Mouse (Mus musculus): Measurements from ENCODE around the gene Cbfa2t2. TPM values are rescaled to one million over a fixed set of nuclear protein-coding genes. Genes with fewer than 3 reads are reported as not detected.

Cbfa2t2 gene
- polyA plus RNA-seq, 1 experiment, result 11.7 TPM

DNA sequence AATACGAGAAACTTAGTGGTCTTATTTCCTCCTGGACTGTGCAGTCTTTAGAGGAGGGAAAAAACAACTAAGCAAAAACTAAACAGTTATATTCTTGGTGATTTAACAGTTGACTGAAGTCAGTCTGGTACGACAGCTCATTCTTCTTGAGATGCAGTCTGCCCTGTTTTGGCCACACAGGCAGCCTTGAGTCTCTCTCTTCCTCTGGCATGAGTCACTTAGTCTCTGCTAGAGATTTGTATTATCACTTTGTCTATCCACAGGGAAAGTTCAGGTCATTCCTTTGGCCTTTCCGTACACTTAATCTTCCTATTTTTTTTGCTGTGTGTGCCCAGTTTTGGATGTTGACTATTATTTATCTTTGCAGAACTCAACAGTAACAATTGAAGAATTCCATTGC is 73.9 kb downstream of the Cbfa2t2 start:
- Histone ChIP-seq H3K4me3 (ENCODE audit: insufficient read depth, low read depth, low read length) (no peak overlapping the region), H3K27ac (ENCODE audit: insufficient read depth, low read depth, low read length) (no peak overlapping the region), H3K27me3 (replicated peaks; ENCODE audit: control insufficient read depth, insufficient read depth, low read length) (no peaks in the 10 kb centered on the region), H3K4me1 (ENCODE audit: control insufficient read depth, insufficient read depth, low read length) (peaks cover 3% of the 10 kb centered on the region; the same call in 1 of the 2 replicates), H3K36me3 (ENCODE audit: control insufficient read depth, insufficient read depth, low read length) (peaks cover 3% of the 10 kb centered on the region; the same call in 1 of the 2 replicates)
- TF ChIP-seq CTCF (conservative IDR thresholded peaks at IDR 0.05; ENCODE audit: insufficient read depth, insufficient read length, low read depth, low read length) (no peak), POLR2A (IDR thresholded peaks at IDR 0.05; ENCODE audit: low read depth, low read length) (no peak)
- no peak for DNase-seq
- 85% methylated on average over 3 of the region's 3 CpGs for WGBS

DNA sequence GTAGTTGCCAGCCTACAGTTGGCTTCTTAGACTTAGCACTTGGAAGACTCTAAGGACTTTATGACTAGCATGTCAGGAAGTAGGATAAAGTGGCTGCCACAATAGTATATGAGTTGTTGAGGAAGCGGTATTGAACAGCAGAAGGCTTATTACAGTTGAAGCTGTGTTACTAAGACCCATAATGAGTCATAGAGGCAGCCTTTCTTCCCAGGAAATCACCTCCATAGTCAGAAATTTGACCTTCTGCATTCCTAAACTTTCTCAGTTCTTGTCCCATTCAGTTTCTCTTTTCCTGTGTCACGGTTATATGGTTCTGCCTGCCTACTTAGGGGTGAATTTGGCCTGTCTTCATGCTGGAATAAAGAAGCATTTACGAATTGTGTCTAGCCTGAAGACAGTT is 80.7 kb downstream of the Cbfa2t2 start:
- 62% methylated on average over 3 of the region's 3 CpGs for WGBS
- Histone ChIP-seq H3K4me3 (ENCODE audit: insufficient read depth, low read depth, low read length) (no peak overlapping the region), H3K36me3 (ENCODE audit: control insufficient read depth, insufficient read depth, low read length) (peaks cover 3% of the 10 kb centered on the region), H3K4me1 (ENCODE audit: control insufficient read depth, insufficient read depth, low read length) (peaks cover 3% of the 10 kb centered on the region; the same call in 1 of the 2 replicates), H3K27ac (ENCODE audit: insufficient read depth, low read depth, low read length) (peak overlapping the region; percentile 31; the same call in 1 of the 2 replicates), H3K27me3 (replicated peaks; ENCODE audit: control insufficient read depth, insufficient read depth, low read length) (no peaks in the 10 kb centered on the region)
- no peak for DNase-seq
- TF ChIP-seq CTCF (conservative IDR thresholded peaks at IDR 0.05; ENCODE audit: insufficient read depth, insufficient read length, low read depth, low read length), result no peak
- TF ChIP-seq POLR2A (IDR thresholded peaks at IDR 0.05; ENCODE audit: low read depth, low read length), result no peak

DNA sequence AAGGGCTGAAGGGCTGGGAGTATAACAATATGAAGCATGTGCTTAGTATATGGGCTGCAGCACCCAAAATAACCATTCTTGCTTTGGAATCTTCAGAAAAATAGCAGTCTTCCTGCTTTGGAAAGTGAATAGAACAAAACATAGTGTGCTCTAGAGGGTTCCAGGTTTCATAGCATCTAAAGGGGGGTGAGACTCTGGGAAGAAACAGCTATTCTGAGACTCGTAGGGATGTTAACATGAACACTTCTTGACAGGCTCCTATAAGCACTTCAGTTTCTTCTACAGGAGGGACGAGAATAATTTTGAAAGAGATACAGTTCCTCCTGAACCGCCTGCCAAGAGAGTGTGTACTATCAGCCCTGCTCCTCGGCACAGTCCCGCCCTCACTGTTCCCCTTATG is 81.1 kb downstream of the Cbfa2t2 start:
- TF ChIP-seq POLR2A (IDR thresholded peaks at IDR 0.05; ENCODE audit: low read depth, low read length) (no peak), CTCF (conservative IDR thresholded peaks at IDR 0.05; ENCODE audit: insufficient read depth, insufficient read length, low read depth, low read length) (no peak)
- peaks cover 5% of the 10 kb centered on the region for H3K36me3 ChIP-seq (ENCODE audit: control insufficient read depth, insufficient read depth, low read length)

DNA sequence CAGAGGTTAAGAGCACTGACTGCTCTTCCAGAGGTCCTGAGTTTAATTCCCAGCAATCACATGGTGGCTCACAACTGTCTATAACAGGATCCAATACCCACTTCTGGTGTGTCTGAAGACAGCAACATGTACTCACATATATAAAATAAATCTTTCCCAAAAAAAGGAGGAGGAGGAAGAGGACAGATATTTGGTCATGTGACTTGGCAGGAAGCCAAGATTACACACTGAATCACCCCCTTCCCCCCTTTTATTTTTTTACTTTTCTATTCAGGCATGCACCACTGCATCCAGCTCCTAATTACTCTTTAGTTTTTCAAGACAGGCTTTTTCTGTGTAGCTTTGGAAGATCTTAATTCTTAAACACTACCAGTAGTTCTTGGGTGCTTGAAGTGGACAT is 85.2 kb downstream of the Cbfa2t2 start:
- TF ChIP-seq CTCF (conservative IDR thresholded peaks at IDR 0.05; ENCODE audit: insufficient read depth, insufficient read length, low read depth, low read length) (no peak), POLR2A (IDR thresholded peaks at IDR 0.05; ENCODE audit: low read depth, low read length) (no peak)
- no peak overlapping the region for H3K4me3 ChIP-seq (ENCODE audit: insufficient read depth, low read depth, low read length)
- H3K36me3 ChIP-seq (ENCODE audit: control insufficient read depth, insufficient read depth, low read length), result peaks cover 10% of the 10 kb centered on the region
- H3K4me1 ChIP-seq (ENCODE audit: control insufficient read depth, insufficient read depth, low read length), result peaks cover 3% of the 10 kb centered on the region; the same call in 1 of the 2 replicates
- DNase-seq, result no peak
- no peak overlapping the region for H3K27ac ChIP-seq (ENCODE audit: insufficient read depth, low read depth, low read length)
- no peaks in the 10 kb centered on the region for H3K27me3 ChIP-seq (replicated peaks; ENCODE audit: control insufficient read depth, insufficient read depth, low read length)

More for the DNA sequence above, 81.1 kb downstream of the Cbfa2t2 start:
- Histone ChIP-seq H3K4me3 (ENCODE audit: insufficient read depth, low read depth, low read length) (no peak overlapping the region), H3K27me3 (replicated peaks; ENCODE audit: control insufficient read depth, insufficient read depth, low read length) (no peaks in the 10 kb centered on the region), H3K4me1 (ENCODE audit: control insufficient read depth, insufficient read depth, low read length) (peaks cover 3% of the 10 kb centered on the region; the same call in 1 of the 2 replicates), H3K27ac (ENCODE audit: insufficient read depth, low read depth, low read length) (no peak overlapping the region; the same call in 1 of the 2 replicates)
- WGBS, result 95% methylated on average over 5 of the region's 5 CpGs
- DNase-seq, result no peak

DNA sequence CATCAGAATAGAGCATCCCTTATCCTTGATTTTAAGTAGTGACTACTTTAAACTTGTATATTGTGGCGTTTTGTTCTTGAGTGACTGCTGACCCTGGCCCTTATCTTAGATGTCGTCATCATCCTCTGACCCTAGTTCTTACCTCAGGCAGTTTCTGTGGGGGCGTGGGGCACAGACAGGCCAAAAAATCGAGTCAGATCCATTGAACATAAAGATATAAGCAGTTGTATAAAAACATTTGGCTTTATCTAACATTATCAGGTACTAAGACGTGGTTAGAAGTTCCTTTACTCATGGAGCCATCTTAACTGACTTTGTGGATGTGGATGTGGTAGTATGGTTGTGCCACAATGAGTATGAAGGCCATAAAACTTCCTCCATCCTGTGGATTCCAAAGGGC is 86.1 kb downstream of the Cbfa2t2 start:
- Histone ChIP-seq H3K36me3 (ENCODE audit: control insufficient read depth, insufficient read depth, low read length) (peaks cover 10% of the 10 kb centered on the region), H3K27ac (ENCODE audit: insufficient read depth, low read depth, low read length) (no peak overlapping the region), H3K4me3 (ENCODE audit: insufficient read depth, low read depth, low read length) (no peak overlapping the region), H3K27me3 (replicated peaks; ENCODE audit: control insufficient read depth, insufficient read depth, low read length) (no peaks in the 10 kb centered on the region), H3K4me1 (ENCODE audit: control insufficient read depth, insufficient read depth, low read length) (no peaks in the 10 kb centered on the region)
- no peak for DNase-seq
- 91% methylated on average over 5 of the region's 5 CpGs for WGBS
- TF ChIP-seq CTCF (conservative IDR thresholded peaks at IDR 0.05; ENCODE audit: insufficient read depth, insufficient read length, low read depth, low read length), result no peak
- no peak for TF ChIP-seq POLR2A (IDR thresholded peaks at IDR 0.05; ENCODE audit: low read depth, low read length)

DNA sequence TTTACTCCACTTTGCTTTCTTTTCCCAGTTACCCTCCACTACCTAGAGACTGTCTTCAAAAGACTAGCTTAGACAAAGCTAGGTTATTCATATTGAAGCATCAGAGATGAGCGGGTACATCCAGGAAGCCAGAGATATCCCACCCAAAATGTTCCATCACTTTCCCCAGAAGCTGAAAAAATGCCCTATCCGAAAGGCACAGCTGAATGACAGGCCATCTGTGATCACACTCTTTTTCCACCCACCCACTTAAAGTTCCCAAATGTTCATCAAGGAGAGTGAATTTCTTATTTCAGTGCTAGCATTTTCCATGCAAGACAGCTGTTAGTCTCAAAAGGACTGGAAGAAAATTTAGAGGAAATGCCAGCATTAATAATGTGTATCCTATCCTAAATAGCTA is 89.0 kb downstream of the Cbfa2t2 start:
- Histone ChIP-seq H3K36me3 (ENCODE audit: control insufficient read depth, insufficient read depth, low read length) (peaks cover 6% of the 10 kb centered on the region), H3K4me3 (ENCODE audit: insufficient read depth, low read depth, low read length) (no peak overlapping the region), H3K4me1 (ENCODE audit: control insufficient read depth, insufficient read depth, low read length) (no peaks in the 10 kb centered on the region), H3K27me3 (replicated peaks; ENCODE audit: control insufficient read depth, insufficient read depth, low read length) (no peaks in the 10 kb centered on the region), H3K27ac (ENCODE audit: insufficient read depth, low read depth, low read length) (no peak overlapping the region)
- DNase-seq, result no peak
- TF ChIP-seq CTCF (conservative IDR thresholded peaks at IDR 0.05; ENCODE audit: insufficient read depth, insufficient read length, low read depth, low read length) (no peak), POLR2A (IDR thresholded peaks at IDR 0.05; ENCODE audit: low read depth, low read length) (no peak)
- WGBS, result 97% methylated on average over 2 of the region's 2 CpGs

DNA sequence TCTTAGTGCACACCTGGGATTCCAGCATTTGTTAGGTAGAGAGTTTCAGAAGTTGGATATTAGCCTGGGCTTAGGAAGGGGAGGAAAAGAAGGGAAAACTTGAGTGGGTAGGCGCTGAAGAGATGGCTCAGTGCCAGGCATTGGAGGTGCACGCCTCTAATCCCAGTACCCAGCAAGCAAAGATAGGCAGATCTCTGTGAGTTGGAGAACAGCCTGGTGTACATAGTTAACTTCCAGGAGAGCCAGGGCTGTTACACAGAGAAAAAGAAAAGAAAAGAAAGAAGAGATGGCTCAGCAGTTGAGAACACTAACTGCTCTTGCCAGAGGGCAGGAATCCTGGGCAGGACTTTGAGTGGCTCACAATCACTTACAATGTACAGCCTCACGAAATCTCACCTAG is 90.2 kb downstream of the Cbfa2t2 start:
- Histone ChIP-seq H3K27ac (ENCODE audit: insufficient read depth, low read depth, low read length) (no peak overlapping the region), H3K27me3 (replicated peaks; ENCODE audit: control insufficient read depth, insufficient read depth, low read length) (no peaks in the 10 kb centered on the region), H3K36me3 (ENCODE audit: control insufficient read depth, insufficient read depth, low read length) (peaks cover 8% of the 10 kb centered on the region), H3K4me3 (ENCODE audit: insufficient read depth, low read depth, low read length) (no peak overlapping the region), H3K4me1 (ENCODE audit: control insufficient read depth, insufficient read depth, low read length) (no peaks in the 10 kb centered on the region)
- no peak for DNase-seq
- TF ChIP-seq CTCF (conservative IDR thresholded peaks at IDR 0.05; ENCODE audit: insufficient read depth, insufficient read length, low read depth, low read length) (no peak), POLR2A (IDR thresholded peaks at IDR 0.05; ENCODE audit: low read depth, low read length) (no peak)
- 78% methylated on average over 3 of the region's 3 CpGs for WGBS
